Mouse (Mus musculus) testis, postnatal 14 days (tissue): ENCODE results near the gene Calm3.

Source experiments
- DNase-seq: peaks from one replicate; pipeline ENCODE4 v3.0.0; 2021; ENCODE audit warnings: low spot score

The Calm3 gene

GRCm38 (mm10) chr7:16891641-16892351 lies 32.1 kb downstream of the Calm3 start, which contains the start of gene Gng8:
TSS of gene Gng8 (plus strand) at chr7:16891786.
- DNase-seq = peak; percentile 78

DNA sequence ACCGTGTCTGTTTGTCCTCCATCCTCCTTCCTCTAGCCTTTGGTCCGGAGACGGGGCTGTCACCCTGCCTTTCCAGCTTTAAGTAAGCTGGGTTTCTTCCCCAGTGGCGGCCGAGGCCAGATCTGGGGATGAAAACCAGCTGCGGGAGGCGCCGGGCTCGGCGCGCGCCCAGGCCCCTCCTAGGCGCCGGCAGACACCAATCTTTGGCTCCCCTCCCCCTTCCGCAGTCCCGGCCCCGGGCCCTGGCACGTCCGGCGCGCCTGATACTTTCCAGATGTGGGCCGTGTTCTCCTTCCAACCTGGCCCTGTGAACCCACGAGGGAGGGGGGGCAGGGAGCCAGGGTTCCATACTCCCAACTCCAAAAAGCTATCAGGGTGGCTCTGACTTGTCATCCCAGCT lies 33.0 kb downstream of the Calm3 start:
- peak; percentile 68 for DNase-seq

DNA sequence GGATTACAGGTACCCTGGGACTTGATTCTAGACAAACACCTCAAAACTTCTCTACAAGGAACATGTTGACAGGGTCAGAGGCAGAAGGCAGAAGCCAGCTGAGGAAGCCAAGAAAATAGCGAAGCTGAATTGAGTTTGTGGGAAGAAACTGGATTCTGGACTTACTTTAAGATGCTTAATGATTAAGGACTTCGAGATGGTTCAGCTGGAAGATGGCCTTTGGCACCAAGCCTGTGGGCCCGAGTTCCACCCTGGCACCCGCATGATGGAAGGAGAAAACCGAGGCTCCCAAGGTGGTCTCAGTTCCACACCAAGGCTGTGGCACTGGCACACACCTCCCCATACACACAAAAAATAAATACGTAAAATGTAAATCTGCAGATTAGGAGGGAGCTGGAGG lies 33.4 kb downstream of the Calm3 start:
- no peak for DNase-seq

GRCm38 (mm10) chr7:16885905-16886304 lies 38.0 kb downstream of the Calm3 start:
- DNase-seq = no peak

DNA sequence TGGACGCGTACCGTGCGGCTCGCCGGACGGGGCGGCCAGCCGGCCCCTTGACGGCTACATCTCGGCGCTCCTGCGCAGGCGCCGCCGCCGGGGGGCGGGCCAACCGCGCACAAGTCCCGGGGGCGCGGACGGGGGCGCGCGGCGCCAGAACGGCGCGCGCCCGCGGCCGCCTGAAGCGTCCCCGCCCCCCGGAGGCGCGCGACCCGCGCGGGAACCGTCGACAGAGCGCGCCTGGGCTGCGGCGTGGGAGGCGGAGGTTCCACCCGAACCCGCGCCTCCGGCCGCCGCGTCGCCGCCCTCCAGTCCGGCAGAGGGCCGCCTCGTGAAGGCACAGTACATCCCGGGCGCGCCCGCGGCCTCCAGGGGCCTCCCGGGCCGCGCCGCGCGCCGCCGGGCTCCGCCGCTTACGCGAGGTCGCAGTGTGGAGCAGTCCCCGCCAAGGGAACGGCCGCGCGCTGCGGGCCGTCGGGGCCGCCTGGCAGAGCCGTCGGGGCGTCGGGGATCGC lies 38.6 kb downstream of the Calm3 start:
- no peak for DNase-seq

GRCm38 (mm10) chr7:16884334-16884733 lies 39.6 kb downstream of the Calm3 start:
- no peak for DNase-seq

- no peak for DNase-seq
Measured at GRCm38 (mm10) chr7:16883162-16883561, 40.8 kb downstream of the Calm3 start.

- no peak for DNase-seq
Measured at GRCm38 (mm10) chr7:16880615-16881014, 43.3 kb downstream of the Calm3 start.

DNA sequence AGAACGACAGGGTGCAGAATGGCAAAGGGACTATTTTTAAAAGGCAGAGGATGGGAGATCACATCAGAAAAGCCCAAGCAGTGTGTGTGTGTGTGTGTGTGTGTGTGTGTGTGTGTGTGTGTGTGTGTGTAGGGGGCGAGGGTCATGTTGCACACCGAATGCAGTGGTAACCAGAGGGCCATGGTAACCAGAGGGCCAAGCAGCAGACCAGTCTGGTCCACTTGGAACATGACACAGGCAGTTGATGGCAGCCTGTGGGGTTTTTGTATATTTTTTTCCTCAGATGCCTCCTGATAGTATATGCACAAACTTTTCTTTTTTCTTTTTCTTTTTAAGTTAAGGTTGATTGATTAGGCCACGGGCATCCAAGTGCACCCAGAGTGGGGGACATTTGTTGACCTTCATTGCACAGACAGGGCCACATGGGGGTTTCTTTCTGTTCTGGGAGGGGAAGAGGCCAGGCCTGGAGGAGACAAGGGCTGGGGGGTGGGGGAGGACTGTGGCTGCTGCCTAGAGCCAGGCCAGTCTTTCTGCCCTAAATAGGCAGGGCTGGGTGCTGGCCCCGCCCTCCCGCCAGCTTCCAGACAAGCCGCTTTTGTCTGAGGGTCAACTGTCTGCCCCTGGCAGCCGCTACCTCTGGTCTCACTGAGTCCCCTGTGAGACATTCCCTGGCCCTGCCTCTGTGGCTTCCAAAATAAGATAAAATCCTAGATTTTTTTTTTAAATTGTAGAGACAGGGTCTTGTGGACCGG lies 43.9 kb downstream of the Calm3 start:
- peak; percentile 49 for DNase-seq

DNA sequence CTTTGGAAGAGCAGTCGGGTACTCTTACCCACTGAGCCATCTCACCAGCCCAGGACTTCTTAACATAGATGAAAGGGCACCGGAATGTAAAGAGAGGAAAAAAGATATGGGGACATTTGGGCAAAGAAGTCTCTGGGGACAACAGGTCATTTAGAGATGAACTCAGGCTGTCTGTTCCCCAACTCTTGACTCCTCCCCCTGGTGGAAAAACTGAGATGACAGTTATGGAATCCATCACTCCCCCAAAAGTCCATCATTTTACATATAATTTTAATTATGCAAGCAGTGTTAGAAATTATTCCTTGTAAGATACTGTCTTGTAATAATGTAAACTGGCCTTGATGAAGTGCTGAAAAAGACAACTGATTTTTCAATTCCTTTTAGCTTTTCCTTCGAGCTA lies 46.2 kb downstream of the Calm3 start:
- no peak for DNase-seq

GRCm38 (mm10) chr7:16876608-16877007 lies 47.3 kb downstream of the Calm3 start:
- DNase-seq = no peak

- no peak for DNase-seq
Measured at GRCm38 (mm10) chr7:16876006-16876405, 47.9 kb downstream of the Calm3 start.

DNA sequence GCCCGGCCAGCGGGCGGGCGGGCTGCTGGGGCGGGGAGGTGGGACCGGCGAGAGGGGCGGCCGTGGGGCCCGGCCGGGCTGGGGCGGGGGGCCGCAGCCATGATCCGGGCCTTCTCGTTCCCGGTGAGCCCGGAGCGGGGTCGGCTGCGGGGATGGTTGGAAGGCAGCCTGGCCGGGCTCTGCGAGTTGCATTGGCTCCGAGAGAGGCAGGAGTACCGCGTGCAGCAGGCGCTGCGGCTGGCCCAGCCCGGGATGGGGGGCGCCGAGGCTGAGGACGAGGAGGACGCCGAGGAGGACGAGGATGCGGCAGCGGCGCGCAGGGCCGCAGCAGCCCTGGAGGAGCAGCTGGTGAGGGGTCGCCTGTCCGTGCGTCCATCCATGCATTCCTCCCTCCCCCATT lies 48.6 kb downstream of the Calm3 start:
- no peak for DNase-seq

- DNase-seq = no peak
Measured at GRCm38 (mm10) chr7:16875310-16875325, 48.8 kb downstream of the Calm3 start, which contains the start of gene Dact3. TSS of gene Dact3 (plus strand) at chr7:16875317.

DNA sequence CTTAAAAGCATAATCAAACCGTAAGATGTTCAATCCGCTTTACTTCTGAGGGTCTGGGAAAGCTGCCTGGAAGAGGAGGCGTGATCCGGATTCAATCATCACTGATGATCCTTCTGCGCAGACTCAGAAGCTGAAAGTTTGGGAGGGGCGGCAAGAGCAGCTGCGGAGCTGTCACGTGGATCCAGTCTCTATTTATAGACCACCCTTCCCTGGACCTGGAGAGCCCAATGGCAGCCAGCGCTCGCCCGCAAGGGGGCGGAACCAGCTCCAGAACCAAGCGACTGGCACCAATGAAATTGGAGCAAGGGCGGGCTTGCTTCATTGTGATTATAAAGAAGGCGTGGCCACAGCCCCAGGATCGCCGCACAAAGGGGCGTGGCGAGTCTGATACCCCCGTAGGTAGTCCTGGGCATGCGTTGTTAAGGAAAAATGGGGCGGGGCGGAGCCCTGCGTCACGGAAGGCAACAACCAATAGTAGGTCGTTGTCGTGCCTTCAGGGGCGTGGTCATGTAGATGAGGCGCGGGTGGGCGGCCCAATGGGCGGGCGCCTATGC lies 49.1 kb downstream of the Calm3 start:
- DNase-seq = peak; percentile 99

DNA sequence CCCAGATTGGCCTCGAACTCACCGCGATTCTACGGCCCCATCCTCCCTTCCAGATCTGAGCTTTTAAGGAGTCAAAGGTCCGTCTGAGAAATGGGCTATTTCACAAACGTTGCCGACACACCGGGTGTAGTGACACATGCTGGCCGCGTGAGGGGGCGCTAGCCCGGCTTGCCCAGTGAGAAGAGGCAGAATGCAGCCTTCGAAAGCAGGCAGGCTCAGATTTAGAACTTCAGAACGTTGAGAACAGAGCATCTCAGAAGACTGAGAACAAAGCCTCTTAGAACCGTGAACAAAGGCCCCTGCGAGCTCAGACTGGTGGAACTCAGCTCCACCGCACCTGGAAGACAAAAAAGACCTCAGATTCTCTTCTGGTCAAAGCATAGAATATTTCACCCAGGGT lies 49.7 kb downstream of the Calm3 start:
- peak; percentile 78 for DNase-seq

DNA sequence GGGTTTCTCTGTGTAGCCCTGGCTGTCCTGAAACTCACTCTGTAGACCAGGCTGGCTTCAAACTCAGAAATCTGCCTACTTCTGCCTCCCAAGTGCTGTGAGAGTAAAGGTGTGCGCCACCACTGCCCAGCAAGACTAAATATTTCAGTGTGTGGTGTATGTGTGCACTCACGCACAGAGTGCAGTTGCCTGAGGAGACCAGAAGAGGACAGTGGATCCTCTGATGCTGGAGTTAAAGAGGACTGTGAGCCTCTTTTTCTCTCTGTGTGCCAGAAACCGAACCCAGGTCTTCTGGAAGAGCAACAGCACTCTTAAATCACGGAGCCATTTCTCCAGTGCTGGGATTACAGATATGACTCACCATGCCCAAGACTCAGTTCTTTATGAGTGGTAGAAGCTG lies 50.5 kb downstream of the Calm3 start:
- no peak for DNase-seq

DNA sequence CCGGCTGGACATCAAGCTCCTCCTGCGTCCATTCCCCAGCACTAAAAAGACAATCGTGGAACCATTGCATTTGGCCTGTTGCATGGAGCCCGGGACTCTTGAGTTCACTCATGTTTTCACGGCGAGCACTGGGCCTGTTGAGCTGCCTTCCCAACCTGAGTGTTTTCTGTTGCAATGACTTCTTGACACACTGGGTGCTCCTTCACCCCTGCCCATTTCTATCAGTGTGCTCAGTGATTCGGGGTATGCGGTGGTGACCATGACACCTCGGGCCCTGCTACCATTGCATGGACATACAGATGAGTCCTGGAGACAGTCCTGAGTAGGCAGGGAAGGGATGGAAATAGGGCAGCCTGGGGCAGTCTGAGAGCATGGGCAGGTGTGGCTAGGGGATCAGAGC lies 51.4 kb downstream of the Calm3 start:
- DNase-seq = no peak

DNA sequence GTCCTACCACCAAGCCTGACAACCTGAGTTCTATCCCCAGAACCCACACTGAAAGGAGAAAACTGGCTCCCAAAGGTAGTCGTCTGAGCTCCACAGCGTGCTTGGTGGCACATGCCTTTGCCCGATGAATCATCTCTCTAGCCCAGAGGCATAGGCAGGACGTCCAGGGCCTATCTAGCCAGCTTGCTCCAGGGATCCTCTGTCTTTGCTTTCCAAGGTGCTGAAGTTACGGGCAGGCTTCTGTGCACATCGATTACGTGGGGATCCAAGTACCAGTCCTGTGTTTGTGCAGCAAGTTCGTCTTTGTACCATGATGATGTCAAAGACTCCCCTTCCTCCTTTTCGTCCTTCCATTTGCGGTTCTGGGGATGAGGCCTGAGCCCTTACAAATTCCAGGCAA lies 52.3 kb downstream of the Calm3 start:
- DNase-seq = no peak

- DNase-seq = peak; percentile 70
Measured at GRCm38 (mm10) chr7:16869497-16869896, 54.4 kb downstream of the Calm3 start.

- no peak for DNase-seq
Measured at GRCm38 (mm10) chr7:16867488-16867887, 56.4 kb downstream of the Calm3 start.
